Mouse (Mus musculus) heart, embryonic 11.5 days (tissue): Measurements from ENCODE around the gene Pde4d. TPM values are rescaled to one million over a fixed set of nuclear protein-coding genes. Genes with fewer than 3 reads are reported as not detected.

Experiments used
- ATAC-seq: fragments of 200-750 bp; cut with Nextera tagmentation; replicated peaks from 2 replicates; pipeline ENCODE4 v1.8.0; 2017; ENCODE audit warnings: moderate library complexity; ENCODE audit not compliant: insufficient number of reproducible peaks, low FRiP score, low TSS enrichment
- H3K27ac ChIP-seq: fragments of 300-500 bp; sonication (generic); 2 replicates; pipeline ENCODE4 v1.5.1; 2014; ENCODE audit warnings: mild to moderate bottlenecking, low read depth, low read length
- H3K27me3 ChIP-seq: fragments of 300-500 bp; sonication (generic); 2 replicates; pipeline ENCODE4 v1.6.1; 2014; ENCODE audit warnings: mild to moderate bottlenecking, low read length, mixed read lengths; ENCODE audit not compliant: control insufficient read depth, insufficient read depth
- H3K36me3 ChIP-seq: fragments of 300-500 bp; sonication (generic); 2 replicates; pipeline ENCODE4 v1.6.1; 2014; ENCODE audit warnings: mild to moderate bottlenecking, low read length, moderate library complexity, mixed read lengths; ENCODE audit not compliant: control insufficient read depth, insufficient read depth
- H3K4me1 ChIP-seq: fragments of 300-500 bp; sonication (generic); 2 replicates; pipeline ENCODE4 v1.6.1; 2014; ENCODE audit warnings: low read length; ENCODE audit not compliant: control insufficient read depth, insufficient read depth
- H3K4me2 ChIP-seq: fragments of 300-500 bp; sonication (generic); 2 replicates; pipeline ENCODE4 v1.6.1; 2014; ENCODE audit warnings: mild to moderate bottlenecking, moderate library complexity
- H3K4me3 ChIP-seq: fragments of 300-500 bp; sonication (generic); 2 replicates; pipeline ENCODE4 v1.5.1; 2014; ENCODE audit warnings: low read depth, low read length
- H3K9ac ChIP-seq: fragments of 300-500 bp; sonication (generic); 2 replicates; pipeline ENCODE4 v1.6.1; 2014; ENCODE audit warnings: mild to moderate bottlenecking, low read depth, low read length, moderate library complexity
- H3K9me3 ChIP-seq: fragments of 300-500 bp; sonication (generic); replicated peaks from 2 replicates; pipeline ENCODE4 v1.6.1; 2016; ENCODE audit warnings: low read length; ENCODE audit not compliant: control insufficient read depth
- WGBS: fragments of 180-500 bp; shearing (Covaris S2); extraction: QIAGEN DNeasy Blood & Tissue Kit; methylation state at CpG from one replicate; pipeline ENCODE4 v1.1.7; 2014; ENCODE audit not compliant: insufficient replicate concordance; 5-methylcytosine and 5-hydroxymethylcytosine counted together
- polyA plus RNA-seq: library from polyadenylated mRNA; unstranded; fragments of >200 nt; fragmentation: Nextera tagmentation; extraction: Ambion mirVana; gene quantifications from 2 replicates; pipeline ENCODE4 v1.2.1, GENCODE M21; 2014

Gene Pde4d
- polyA plus RNA-seq, 1 experiment from 2014 or later, result 27.8 TPM

GRCm38 (mm10) chr13:109278504-109278912 lies 828.8 kb downstream of the Pde4d start:
- H3K4me1 ChIP-seq, result no peaks in the 10 kb centered on the region
- WGBS, result 62% methylated on average over 10 of the region's 10 CpGs
- H3K9ac ChIP-seq, result no peak overlapping the region
- no peak overlapping the region for H3K4me2 ChIP-seq
- H3K27me3 ChIP-seq, result no peaks in the 10 kb centered on the region
- H3K9me3 ChIP-seq, result peaks cover 5% of the 10 kb centered on the region; the same call in 1 of the 2 replicates
- ATAC-seq, result no peak
- no peak overlapping the region for H3K4me3 ChIP-seq
- H3K27ac ChIP-seq, result no peak overlapping the region
- H3K36me3 ChIP-seq, result no peaks in the 10 kb centered on the region

GRCm38 (mm10) chr13:109279211-109279610 lies 829.5 kb downstream of the Pde4d start:
- Histone ChIP-seq H3K9ac (no peak overlapping the region), H3K4me2 (no peak overlapping the region), H3K27ac (no peak overlapping the region), H3K27me3 (no peaks in the 10 kb centered on the region), H3K36me3 (no peaks in the 10 kb centered on the region), H3K4me1 (no peaks in the 10 kb centered on the region), H3K4me3 (no peak overlapping the region), H3K9me3 (peaks cover 5% of the 10 kb centered on the region; the same call in 1 of the 2 replicates)
- no peak for ATAC-seq
- WGBS, result 66% methylated on average over 6 of the region's 6 CpGs

GRCm38 (mm10) chr13:109280433-109280832 lies 830.7 kb downstream of the Pde4d start:
- Histone ChIP-seq H3K27me3 (no peaks in the 10 kb centered on the region), H3K4me3 (no peak overlapping the region), H3K4me1 (no peaks in the 10 kb centered on the region), H3K36me3 (no peaks in the 10 kb centered on the region), H3K4me2 (no peak overlapping the region), H3K9me3 (no peaks in the 10 kb centered on the region), H3K27ac (no peak overlapping the region), H3K9ac (no peak overlapping the region)
- no peak for ATAC-seq
- WGBS, result 85% methylated on average over 5 of the region's 5 CpGs

- H3K4me2 ChIP-seq, result no peak overlapping the region
- ATAC-seq, result no peak
- H3K4me1 ChIP-seq, result no peaks in the 10 kb centered on the region
- H3K36me3 ChIP-seq, result no peaks in the 10 kb centered on the region
- no peaks in the 10 kb centered on the region for H3K27me3 ChIP-seq
- H3K4me3 ChIP-seq, result no peak overlapping the region
- no peak overlapping the region for H3K9ac ChIP-seq
- 91% methylated on average over 6 of the region's 6 CpGs for WGBS
- no peak overlapping the region for H3K27ac ChIP-seq
- H3K9me3 ChIP-seq, result no peaks in the 10 kb centered on the region
Measured at GRCm38 (mm10) chr13:109287465-109287864, 837.7 kb downstream of the Pde4d start.

GRCm38 (mm10) chr13:109290922-109291321 lies 841.2 kb downstream of the Pde4d start:
- Histone ChIP-seq H3K4me1 (peaks cover 11% of the 10 kb centered on the region), H3K27ac (no peak overlapping the region), H3K9me3 (no peaks in the 10 kb centered on the region), H3K9ac (no peak overlapping the region), H3K36me3 (no peaks in the 10 kb centered on the region), H3K4me3 (no peak overlapping the region), H3K27me3 (no peaks in the 10 kb centered on the region), H3K4me2 (no peak overlapping the region)
- WGBS, result 57% methylated on average over 4 of the region's 4 CpGs
- ATAC-seq, result no peak

- no peak overlapping the region for H3K4me2 ChIP-seq
- no peaks in the 10 kb centered on the region for H3K36me3 ChIP-seq
- H3K27ac ChIP-seq, result no peak overlapping the region
- no peaks in the 10 kb centered on the region for H3K9me3 ChIP-seq
- no peak overlapping the region for H3K4me3 ChIP-seq
- ATAC-seq, result no peak
- H3K27me3 ChIP-seq, result no peaks in the 10 kb centered on the region
- no peak overlapping the region for H3K9ac ChIP-seq
- H3K4me1 ChIP-seq, result peaks cover 11% of the 10 kb centered on the region
Measured at GRCm38 (mm10) chr13:109293011-109293410, 843.3 kb downstream of the Pde4d start.

- Histone ChIP-seq H3K27ac (no peak overlapping the region), H3K27me3 (no peaks in the 10 kb centered on the region), H3K9ac (no peak overlapping the region), H3K4me3 (no peak overlapping the region), H3K4me2 (no peak overlapping the region), H3K36me3 (no peaks in the 10 kb centered on the region), H3K4me1 (peaks cover 11% of the 10 kb centered on the region), H3K9me3 (no peaks in the 10 kb centered on the region)
- ATAC-seq, result no peak
- 60% methylated on average over 3 of the region's 3 CpGs for WGBS
Measured at GRCm38 (mm10) chr13:109296347-109297037, 846.7 kb downstream of the Pde4d start.

- 74% methylated on average over 7 of the region's 7 CpGs for whole genome bisulfite sequencing
- H3K27ac ChIP-seq, result no peak overlapping the region
- H3K4me1 ChIP-seq, result peaks cover 11% of the 10 kb centered on the region
- no peak overlapping the region for H3K4me2 ChIP-seq
- no peaks in the 10 kb centered on the region for H3K27me3 ChIP-seq
- no peaks in the 10 kb centered on the region for H3K9me3 ChIP-seq
- H3K9ac ChIP-seq, result no peak overlapping the region
- no peak overlapping the region for H3K4me3 ChIP-seq
- H3K36me3 ChIP-seq, result no peaks in the 10 kb centered on the region
- no peak for ATAC-seq
Measured at GRCm38 (mm10) chr13:109298852-109299251, 849.1 kb downstream of the Pde4d start.
